Mouse (Mus musculus) olfactory bulb, adult 2 months (tissue): ENCODE results near the gene Mras.

ENCODE experiments used
- CTCF ChIP-seq: fragments of 200-500 bp; IDR thresholded peaks from 2 replicates; pipeline ENCODE4 v1.5.1; 2012; ENCODE audit warnings: low read depth, mild to moderate bottlenecking, low read length, moderate library complexity; ENCODE audit not compliant: insufficient read depth
- POLR2A ChIP-seq: fragments of 200-500 bp; IDR thresholded peaks from 2 replicates; pipeline ENCODE4 v1.6.1; 2012; ENCODE audit warnings: mild to moderate bottlenecking, low read depth, low read length, moderate library complexity; ENCODE audit not compliant: insufficient read depth

GRCm38 (mm10) chr9:99429845-99430244, 7.3 kb downstream of the Mras start:
- TF ChIP-seq CTCF, result no peak
- no peak for TF ChIP-seq POLR2A
